Mouse (Mus musculus): Measurements from ENCODE around the gene Sdk2. TPM values are rescaled to one million over a fixed set of nuclear protein-coding genes. Genes with fewer than 3 reads are reported as not detected.

The Sdk2 gene
- polyA plus RNA-seq, 1 experiment = 0.47 TPM

DNA sequence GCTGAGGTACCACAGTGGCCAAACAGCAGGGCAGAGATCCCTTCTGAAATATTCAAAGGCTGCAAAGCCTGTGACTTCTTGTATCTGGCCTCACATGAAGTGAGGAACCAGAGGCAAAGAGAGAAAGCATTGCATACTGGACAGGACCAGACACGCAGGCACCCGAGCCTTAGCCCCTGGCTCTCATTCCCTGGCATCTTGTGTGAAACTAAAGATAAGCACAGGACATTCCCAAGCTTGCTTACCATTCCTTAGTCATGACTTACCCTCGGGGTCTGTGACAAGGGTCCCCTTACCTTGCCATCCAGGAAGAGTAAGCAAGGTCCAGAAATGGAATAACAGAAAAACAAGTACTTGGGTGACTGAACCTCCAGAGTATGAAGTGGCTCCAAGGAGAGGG lies 16.3 kb downstream of the Sdk2 start:
- WGBS = 70% methylated on average over 3 of the region's 3 CpGs
- no peak for DNase-seq (ENCODE audit: low read depth, low spot score)

DNA sequence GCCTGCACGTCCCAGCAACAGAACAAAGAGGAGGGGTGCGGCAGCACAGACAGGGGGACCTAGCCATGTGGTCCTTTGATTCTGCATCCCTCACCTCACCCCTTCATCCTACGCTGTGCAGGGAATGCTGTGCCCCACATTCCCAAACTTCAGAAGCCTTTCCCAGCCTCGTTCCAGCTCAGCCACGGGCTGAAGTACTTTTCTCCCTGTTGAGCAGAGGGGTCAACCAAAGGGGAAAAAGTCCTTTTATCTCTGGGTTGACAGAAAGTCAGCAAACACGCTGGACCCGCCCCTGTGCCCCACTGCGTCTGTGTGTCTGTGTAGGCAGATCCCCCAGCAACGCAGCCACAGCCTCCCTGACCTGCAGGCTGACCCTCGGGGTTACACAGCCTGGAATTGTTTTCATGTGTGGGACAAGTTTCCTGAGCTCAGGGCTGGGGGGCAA lies 18.9 kb downstream of the Sdk2 start:
- 16% methylated on average over 10 of the region's 10 CpGs for WGBS
- DNase-seq (ENCODE audit: low read depth, low spot score) = no peak

DNA sequence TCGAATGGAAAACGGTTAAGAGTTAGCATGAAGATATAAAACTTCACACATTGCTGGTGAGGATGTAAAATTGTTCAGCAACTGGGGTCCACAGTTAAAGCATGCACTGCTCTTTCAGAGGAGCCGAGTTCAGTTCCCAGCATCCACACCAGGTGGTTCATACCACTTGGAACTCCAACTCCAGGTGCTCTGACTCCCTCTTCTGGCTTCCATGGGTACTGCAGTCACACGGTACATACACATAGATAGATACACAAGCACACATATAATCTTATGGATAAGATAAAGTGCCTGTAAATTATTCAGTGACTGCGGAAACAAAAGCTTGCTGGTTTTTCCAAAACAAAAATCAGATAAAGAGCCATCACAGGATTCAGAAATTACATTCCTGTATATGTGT lies 19.9 kb downstream of the Sdk2 start:
- 93% methylated on average over 5 of the region's 5 CpGs for WGBS
- DNase-seq (ENCODE audit: low read depth, low spot score) = no peak

DNA sequence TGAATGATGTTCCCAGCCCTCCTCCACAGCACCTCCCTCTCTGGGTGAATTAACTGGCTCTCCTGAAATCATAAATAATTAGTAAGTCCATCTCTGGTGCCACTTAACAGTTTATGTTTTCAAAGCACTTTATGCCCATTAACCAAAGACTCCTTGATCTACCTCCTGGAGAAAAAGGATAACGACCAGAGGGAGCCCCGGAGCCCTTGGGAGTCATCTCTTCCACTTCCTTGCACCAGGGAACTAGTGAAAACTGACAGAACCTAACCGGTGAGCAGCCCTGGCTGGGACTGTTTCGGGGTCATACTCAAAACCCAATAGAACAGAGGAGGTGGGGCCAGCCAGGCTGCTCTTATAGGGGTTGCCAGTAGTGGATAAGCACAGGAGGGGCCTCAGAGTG lies 22.5 kb downstream of the Sdk2 start:
- 70% methylated on average over 4 of the region's 4 CpGs for WGBS
- DNase-seq (ENCODE audit: low read depth, low spot score) = no peak

DNA sequence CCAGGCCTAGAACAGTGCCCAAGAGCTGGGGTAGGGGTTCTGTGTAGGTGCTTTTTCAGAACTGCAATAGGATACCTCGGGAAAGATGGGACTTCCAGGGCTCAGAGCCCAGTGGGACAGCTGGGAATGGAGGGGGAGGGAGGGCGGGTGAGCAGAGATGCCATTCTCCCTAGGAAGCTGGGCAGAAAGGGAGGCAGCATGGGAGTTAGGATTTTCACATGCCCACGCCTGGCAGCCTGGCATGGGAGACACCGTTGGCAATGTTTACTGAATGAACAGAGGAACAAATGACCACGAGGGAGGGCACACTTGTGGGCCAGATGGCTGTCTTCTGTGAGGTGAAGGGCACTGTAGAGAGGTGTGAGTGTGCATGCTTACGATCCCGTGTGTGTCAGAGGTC lies 23.3 kb downstream of the Sdk2 start:
- DNase-seq (ENCODE audit: low read depth, low spot score) = no peak
- WGBS = 57% methylated on average over 7 of the region's 7 CpGs

DNA sequence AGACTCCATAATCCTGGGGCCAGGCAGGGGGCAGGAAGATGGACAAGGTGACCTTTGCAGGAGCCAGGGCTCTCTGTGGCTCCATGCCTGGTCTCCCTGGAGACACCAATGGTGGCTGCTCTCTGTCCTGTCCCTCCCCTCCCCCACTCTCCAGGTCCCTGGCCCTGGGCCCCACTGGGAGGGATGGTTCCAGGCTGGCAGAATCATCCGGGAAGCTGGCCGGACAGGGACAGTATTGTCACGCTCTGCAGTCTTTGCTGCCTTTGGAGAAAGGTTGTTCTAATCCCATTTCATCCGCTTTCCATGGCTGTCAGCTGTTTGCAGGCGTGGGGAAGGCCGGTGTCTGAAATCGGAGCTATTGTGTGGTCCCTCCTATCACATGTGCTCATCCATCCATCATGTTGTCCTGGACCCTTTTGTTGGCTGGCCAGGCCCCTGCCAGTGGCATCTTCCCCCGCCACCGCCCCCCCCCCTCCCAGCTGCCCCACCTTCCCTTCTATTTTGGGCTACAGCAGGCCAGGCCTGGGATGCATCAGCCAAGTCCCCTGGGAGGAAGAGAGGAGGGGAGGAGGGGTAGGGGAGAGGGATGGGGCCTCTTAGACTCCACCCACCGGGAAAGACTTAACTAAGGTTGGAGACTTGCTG lies 26.3 kb downstream of the Sdk2 start:
- 37% methylated on average over 10 of the region's 10 CpGs for WGBS
- DNase-seq (ENCODE audit: low read depth, low spot score) = no peak

DNA sequence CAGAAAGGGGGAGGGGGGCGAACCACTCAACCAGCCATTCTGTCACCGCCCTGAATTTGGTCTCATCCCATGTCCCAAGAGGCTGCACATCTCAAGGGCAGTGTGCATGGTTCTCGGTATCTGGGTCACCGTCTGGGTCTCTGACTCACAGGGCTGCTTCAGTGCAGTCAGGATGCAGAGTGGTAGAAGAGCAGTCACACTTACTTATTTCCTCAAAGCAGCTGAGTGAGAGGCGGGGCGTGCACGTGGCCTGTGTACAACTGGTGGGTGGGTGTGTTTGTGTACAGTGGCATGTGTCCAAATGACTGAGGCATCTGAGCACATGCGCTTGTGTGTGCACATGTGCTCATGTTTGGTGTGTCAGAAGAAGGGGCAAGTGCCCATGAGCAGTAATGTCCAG lies 28.8 kb downstream of the Sdk2 start:
- 33% methylated on average over 8 of the region's 8 CpGs for WGBS
- no peak for DNase-seq (ENCODE audit: low read depth, low spot score)

DNA sequence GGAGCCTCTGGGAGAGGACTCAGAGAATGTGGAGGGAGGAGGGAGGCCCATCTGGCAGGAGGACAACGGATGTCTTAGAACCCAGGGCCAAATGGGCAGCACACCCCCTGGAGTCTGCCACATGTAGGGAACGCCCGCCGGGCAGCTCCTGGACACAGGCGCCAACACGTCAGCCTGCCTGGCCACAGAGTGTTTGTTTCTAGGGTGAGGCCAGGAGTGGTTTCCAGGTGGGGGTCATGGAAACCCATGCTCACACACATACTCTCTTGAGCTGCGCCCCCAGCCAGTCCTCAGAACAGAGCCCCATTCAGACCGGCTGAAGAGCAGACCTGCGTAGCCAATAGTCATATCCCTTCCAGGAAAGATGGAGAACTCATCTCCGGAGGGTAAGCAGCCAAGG lies 35.4 kb downstream of the Sdk2 start:
- 78% methylated on average over 10 of the region's 10 CpGs for WGBS
- no peak for DNase-seq (ENCODE audit: low read depth, low spot score)

DNA sequence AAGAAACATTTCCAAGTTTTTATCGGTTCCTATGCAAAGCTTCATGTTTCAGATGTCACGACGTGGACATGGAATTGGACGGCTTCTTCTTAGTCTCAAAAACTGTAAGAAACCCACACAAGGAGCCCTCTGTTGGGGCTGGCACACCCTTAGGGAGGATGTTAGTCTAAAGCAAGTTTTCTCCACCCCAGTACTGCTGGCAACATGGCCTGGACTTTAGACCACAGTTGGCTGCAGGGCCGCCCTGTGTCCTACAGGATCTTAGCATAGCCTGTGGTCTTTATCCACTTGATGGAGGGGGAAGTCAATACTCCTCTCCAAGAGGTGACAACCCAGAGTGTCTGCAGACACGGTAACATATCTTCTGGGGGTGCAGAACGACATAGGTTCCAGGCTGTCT lies 36.6 kb downstream of the Sdk2 start:
- WGBS = 62% methylated on average over 7 of the region's 7 CpGs
- DNase-seq (ENCODE audit: low read depth, low spot score) = no peak

DNA sequence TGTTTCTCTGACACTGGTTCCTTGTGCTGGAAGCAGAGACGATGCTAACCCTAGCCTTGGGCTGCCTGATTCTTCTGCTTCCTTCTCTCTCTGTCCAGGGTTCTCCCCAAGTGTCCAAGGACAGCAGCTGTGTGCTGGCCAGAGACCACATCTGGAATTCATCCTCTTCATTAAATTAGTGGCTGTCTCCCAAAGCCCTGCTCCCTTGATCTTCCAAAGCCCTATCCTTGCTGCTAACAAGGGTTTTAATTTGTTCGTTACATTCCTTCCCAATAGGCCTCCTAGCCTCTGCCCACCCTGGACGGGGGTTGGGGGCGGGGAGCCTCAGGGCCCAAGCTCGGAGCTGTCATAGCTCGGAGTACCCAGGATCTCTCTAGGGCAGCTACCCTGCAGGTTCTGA lies 38.3 kb downstream of the Sdk2 start:
- WGBS = 47% methylated on average over 6 of the region's 6 CpGs
- no peak for DNase-seq (ENCODE audit: low read depth, low spot score)

DNA sequence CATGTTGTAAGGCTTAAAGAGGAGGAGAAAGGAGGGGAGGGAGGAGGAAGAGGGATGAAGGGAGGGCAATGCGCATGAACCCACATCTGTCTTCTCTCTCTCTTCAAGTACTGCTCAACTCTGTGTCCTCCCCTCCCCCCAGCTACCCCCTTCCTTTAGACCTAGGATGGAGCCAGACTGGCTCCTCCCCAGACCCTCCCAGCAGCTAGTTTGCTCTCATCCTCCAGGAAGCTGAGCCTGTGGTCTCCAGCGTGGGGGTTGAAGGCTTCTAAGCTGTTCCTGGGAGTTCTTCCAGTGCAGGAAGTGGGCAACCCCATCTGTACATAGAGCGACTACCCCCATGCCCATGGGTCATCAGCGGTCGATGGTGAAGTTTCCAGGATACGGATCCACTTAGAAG lies 38.8 kb downstream of the Sdk2 start:
- 68% methylated on average over 6 of the region's 6 CpGs for WGBS
- no peak for DNase-seq (ENCODE audit: low read depth, low spot score)

DNA sequence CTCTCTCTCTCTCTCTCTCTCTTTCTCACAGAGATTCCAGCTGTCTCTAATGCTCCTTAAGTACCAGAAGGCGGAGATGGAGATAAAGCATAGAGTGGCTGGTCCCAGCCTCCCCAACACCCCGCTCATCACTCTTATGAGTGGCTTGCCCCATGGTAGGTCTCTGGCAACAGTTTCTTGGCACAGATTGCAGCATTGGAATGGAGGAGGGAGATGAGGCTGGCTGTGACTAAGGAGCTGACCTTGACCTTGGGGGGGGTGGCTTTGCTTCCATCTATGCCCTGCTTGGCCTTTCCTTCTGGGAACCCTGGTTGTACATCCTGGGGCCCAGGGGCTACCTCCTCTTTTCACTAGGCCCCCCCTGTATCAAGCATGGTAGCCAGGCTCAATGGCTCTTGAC lies 41.8 kb downstream of the Sdk2 start:
- DNase-seq (ENCODE audit: low read depth, low spot score) = no peak
- 84% methylated on average over 2 of the region's 2 CpGs for WGBS

DNA sequence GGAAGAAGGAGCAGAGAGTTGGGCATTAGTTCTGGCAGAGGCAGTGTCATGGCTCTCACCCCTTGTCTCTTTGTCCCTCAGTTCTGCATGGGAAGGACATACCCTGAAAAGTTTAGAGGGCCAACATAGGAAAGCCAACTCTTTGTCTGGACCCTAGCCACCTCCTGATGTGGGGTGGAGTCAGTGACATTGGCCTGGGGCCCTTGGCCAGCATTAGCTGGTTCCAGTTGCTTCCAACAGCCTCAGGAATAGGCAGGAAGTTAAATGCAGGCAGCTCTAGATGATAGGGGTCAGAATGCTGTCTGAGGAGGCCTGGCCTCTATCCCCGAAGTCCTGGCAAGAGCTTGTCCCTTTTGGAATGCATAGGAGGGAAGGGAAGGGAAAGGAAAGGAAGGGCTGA lies 42.9 kb downstream of the Sdk2 start:
- 22% methylated on average over 1 of the region's 1 CpGs for WGBS
- DNase-seq (ENCODE audit: low read depth, low spot score) = no peak

DNA sequence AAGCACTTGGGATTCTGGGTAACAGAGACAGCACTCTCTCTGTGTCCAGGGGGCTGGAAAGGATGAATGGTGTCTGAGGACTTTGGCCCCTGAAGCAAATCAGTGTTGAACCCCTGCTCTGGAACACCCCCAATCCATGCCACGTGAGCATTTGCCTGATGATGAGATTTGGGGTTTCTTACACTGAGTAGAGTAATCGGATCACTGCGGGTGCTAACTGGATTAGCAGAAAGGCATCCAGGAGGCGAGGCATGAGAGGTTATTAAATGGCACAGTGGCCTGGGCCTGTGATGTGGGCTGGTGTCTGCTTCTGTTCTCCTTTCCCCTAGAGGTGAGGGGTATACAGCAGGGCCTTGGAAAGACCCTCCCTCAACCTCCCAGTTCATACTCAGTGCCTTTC lies 44.7 kb downstream of the Sdk2 start:
- no peak for DNase-seq (ENCODE audit: low read depth, low spot score)
- 63% methylated on average over 4 of the region's 4 CpGs for WGBS

DNA sequence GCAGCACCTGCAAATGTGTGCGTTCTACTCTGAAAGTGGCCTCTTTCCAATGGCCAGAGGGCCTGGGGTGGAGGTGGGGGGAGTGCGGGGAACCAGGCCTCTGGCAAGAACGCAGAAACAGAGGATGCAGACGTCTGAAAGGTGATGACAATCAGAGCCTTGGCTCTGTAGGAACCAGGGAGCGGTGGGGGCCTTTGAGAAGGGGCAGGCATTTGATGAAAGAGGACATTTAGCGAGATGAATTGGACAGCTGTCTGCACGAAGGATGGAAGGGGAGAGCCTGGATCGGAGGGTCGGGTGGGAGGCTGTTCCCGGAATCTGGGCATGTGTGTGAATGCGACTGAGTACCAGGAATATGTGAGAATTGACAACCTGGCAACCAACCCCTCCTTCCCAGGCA lies 47.8 kb downstream of the Sdk2 start:
- DNase-seq (ENCODE audit: low read depth, low spot score) = no peak
- WGBS = 73% methylated on average over 11 of the region's 11 CpGs

DNA sequence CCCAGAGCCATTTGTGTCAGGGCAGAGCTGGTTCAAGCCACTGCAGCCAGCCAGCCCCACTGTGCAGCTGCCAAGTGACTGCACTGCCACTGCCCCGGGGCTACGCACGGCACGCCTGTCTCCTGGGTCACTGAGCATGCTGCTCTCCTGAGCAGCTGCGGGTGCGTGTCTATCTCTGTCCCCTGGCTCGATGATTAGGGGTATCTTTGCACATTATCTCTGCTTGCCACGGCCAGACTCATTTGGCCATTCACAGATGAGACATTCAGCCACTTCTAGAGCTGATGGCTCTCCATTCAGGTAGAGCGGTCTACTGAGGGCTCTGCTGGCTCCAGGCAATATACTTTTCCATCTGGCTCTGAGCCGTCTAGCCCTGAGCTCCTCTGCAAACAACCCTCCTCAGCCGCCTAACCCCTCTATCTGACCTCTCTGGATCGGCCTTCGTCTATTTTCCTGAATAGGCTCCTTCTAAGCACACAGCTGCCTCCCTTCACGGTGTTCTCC lies 49.9 kb downstream of the Sdk2 start:
- DNase-seq (ENCODE audit: low read depth, low spot score) = no peak
- WGBS = 37% methylated on average over 14 of the region's 14 CpGs

DNA sequence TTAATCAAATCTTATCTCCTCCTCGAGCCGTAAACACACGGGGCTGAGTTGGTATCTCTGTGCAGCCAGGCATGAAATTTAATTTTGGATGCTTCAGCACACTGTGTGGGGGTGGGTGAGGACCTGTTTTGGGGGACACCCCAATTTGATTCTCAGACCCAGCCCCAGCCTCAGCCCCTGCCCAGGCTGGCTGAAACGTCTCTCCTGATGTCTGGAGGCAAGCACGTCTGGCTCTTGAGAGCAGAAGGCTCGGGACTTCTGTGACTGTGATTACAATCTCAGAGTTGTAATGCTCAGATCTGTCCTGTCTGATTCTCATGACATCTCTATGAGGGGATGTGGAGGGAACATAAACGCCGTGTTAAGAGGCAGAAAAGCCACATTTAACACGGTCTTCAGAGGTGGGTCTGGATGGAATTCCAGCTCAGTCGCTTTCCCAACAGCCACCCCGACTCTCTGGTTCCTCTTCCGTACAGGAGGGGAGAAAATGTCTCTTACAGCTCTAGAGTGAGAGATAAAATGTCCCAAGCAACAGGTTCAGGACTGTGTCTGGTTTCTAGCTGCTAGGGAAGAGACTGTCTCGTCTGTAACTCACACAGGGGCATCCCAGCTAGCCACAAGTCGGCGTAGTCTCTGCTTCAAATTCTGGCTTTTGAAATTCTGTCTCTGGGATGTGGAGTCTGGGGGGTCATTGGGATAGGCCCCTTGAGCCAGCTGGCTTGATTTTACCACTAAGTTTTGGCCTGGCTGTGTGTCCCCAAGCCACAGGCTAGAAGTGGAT lies 50.5 kb downstream of the Sdk2 start:
- 57% methylated on average over 15 of the region's 15 CpGs for WGBS
- DNase-seq (ENCODE audit: low read depth, low spot score) = no peak

DNA sequence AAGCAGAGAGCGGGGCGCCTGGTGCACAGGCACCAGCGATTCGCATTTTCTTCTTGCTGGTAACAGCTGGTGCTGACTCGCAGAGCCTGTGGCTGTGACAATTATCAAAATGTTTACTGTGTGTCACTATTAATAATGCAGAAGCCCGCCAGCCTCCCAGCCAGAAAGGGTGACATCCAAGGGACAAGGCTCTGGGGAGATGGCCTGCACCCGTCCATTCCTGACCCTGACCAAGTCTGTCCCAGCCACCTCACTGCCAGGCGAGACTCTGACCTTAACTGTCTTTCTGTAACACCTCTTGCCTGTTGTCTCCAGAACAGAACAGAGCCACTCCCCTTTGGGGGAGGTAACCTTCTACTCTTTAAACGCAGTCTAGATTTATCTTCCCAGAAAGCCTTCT lies 55.3 kb downstream of the Sdk2 start:
- WGBS = 53% methylated on average over 9 of the region's 9 CpGs
- DNase-seq (ENCODE audit: low read depth, low spot score) = no peak

DNA sequence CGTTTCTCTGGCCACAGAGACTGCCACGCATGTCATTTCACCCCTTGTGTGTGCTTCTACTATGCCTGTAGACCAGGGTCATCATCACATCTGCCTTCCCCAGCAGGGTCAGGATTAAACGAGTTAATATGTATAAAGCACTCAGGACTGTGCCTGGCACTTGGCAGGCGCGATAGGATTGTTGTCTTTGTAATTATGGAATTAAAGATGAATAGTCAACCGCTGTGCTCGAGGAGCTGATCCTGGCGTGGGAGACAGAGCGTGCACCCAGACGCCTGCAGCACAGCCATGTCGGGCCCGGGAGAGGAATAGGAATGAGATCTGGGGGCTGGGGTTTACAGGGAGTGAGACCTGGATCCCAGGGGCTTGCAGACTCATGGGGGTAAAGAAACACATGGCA lies 61.0 kb downstream of the Sdk2 start:
- 63% methylated on average over 12 of the region's 12 CpGs for WGBS
- no peak for DNase-seq (ENCODE audit: low read depth, low spot score)

DNA sequence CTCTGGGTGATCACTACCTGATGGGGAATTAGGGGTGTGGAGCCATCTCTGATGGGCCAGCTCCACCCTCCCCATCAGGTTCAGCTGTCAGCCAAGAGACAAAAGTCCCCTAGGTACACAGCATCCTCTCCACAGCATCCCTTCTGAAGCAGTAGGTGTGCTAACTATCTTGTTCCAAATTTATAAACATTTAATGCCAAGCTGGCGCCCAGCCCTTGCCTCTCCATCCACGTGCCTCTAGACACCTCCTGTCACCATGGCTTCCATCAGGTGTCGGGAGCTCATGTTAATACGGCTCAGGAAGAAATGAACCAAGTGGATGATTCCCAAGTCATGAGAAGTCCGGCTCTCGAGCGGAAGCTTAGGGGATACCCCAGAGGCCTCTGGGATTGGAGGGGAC lies 62.2 kb downstream of the Sdk2 start:
- DNase-seq (ENCODE audit: low read depth, low spot score) = no peak
- WGBS = 84% methylated on average over 7 of the region's 7 CpGs

DNA sequence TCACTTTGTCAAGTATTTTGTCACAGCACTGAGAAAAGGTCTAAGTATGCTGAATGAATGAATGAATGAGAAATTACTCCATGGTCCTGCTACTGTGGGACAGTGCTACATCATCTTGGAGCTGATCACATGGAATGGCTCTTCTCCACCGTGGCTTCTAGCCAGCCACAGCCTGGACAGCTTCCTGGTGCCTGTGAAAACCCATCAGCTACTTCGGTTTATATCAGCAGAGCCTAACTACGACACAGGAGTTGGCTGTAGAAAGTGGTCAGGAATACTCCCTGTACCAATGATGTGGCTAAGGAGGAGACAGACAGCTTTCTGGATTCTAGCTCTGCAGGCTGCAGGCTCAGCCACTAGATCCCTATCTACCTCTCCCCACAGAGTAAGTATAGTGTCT lies 63.7 kb downstream of the Sdk2 start:
- WGBS = 57% methylated on average over 3 of the region's 3 CpGs

More for the DNA sequence above, 63.7 kb downstream of the Sdk2 start:
- no peak for DNase-seq (ENCODE audit: low read depth, low spot score)

All from large intestine, adult 2 months (tissue).